Mouse (Mus musculus): Measurements from ENCODE around the gene Lrrc8a.

- TF ChIP-seq CTCF (IDR thresholded peaks at IDR 0.05; ENCODE audit: insufficient read depth, low read length) (no peak), POLR2A (IDR thresholded peaks at IDR 0.05; ENCODE audit: borderline replicate concordance, extremely low read depth, low read depth, low read length) (no peak)
Measured at GRCm38 (mm10) chr2:30205255-30205628, 32.3 kb upstream of the Lrrc8a start.

Data from lung, adult 2 months (tissue).